Mouse (Mus musculus) midbrain, embryonic 11.5 days (tissue): ENCODE measurements around the gene CN725425. TPM values are rescaled to one million over a fixed set of nuclear protein-coding genes. Genes with fewer than 3 reads are reported as not detected.

Experiments
- ATAC-seq: fragments of 200-750 bp; cut with Nextera tagmentation; 2 replicates; pipeline ENCODE4 v1.8.0; 2017; ENCODE audit warnings: moderate TSS enrichment, moderate library complexity; ENCODE audit not compliant: low FRiP score
- DNase-seq: peaks from one replicate; pipeline ENCODE4 v3.0.0; 2015; ENCODE audit warnings: low spot score; ENCODE audit errors: missing footprints
- H3K27ac ChIP-seq: fragments of 300-500 bp; sonication (generic); 2 replicates; pipeline ENCODE4 v1.5.1; 2014; ENCODE audit warnings: low read depth, low read length
- H3K27me3 ChIP-seq: fragments of 300-500 bp; sonication (generic); 2 replicates; pipeline ENCODE4 v1.6.1; 2014; ENCODE audit warnings: mild to moderate bottlenecking, low read length, moderate library complexity, mixed read lengths; ENCODE audit not compliant: control insufficient read depth, insufficient read depth
- H3K36me3 ChIP-seq: fragments of 300-500 bp; sonication (generic); 2 replicates; pipeline ENCODE4 v1.6.1; 2014; ENCODE audit warnings: mild to moderate bottlenecking, low read length, moderate library complexity, mixed read lengths; ENCODE audit not compliant: control insufficient read depth, insufficient read depth
- H3K4me1 ChIP-seq: fragments of 300-500 bp; sonication (generic); 2 replicates; pipeline ENCODE4 v1.6.1; 2014; ENCODE audit warnings: low read length; ENCODE audit not compliant: control insufficient read depth, insufficient read depth
- H3K4me2 ChIP-seq: fragments of 300-500 bp; sonication (generic); 2 replicates; pipeline ENCODE4 v1.6.1; 2014; ENCODE audit warnings: mild to moderate bottlenecking, moderate library complexity
- H3K4me3 ChIP-seq: fragments of 300-500 bp; sonication (generic); 2 replicates; pipeline ENCODE4 v1.5.1; 2014; ENCODE audit warnings: low read depth, low read length
- H3K9ac ChIP-seq: fragments of 300-500 bp; sonication (generic); 2 replicates; pipeline ENCODE4 v1.6.1; 2014; ENCODE audit warnings: low read length
- H3K9me3 ChIP-seq: fragments of 300-500 bp; sonication (generic); 2 replicates; pipeline ENCODE4 v1.6.1; 2016; ENCODE audit warnings: low read length; ENCODE audit not compliant: control insufficient read depth
- WGBS: fragments of 180-500 bp; shearing (Covaris S2); extraction: QIAGEN DNeasy Blood & Tissue Kit; methylation state at CpG from one replicate; pipeline ENCODE4 v1.1.7; 2014; 5-methylcytosine and 5-hydroxymethylcytosine counted together
- polyA plus RNA-seq: library from polyadenylated mRNA; unstranded; fragments of >200 nt; fragmentation: Nextera tagmentation; extraction: Ambion mirVana; gene quantifications from 2 replicates; pipeline ENCODE4 v1.2.1, GENCODE M21; 2014

The CN725425 gene
- polyA plus RNA-seq, result not detected in 2 replicates

GRCm38 (mm10) chr15:91199256-91199905, at the start of gene CN725425:
TSS of gene CN725425 (plus strand) at chr15:91199494.
- Histone ChIP-seq H3K4me1 (no peaks in the 10 kb centered on the region), H3K27me3 (no peaks in the 10 kb centered on the region), H3K9ac (no peak within 1 kb of the TSS), H3K36me3 (no peaks in the 10 kb centered on the region), H3K4me2 (no peak within 1 kb of the TSS), H3K9me3 (no peaks in the 10 kb centered on the region), H3K4me3 (no peak within 1 kb of the TSS), H3K27ac (no peak within 1 kb of the TSS)
- no peak for ATAC-seq
- no peak for DNase-seq
- WGBS, result 94% methylated on average over 30 of the region's 30 CpGs

GRCm38 (mm10) chr15:91152592-91152991, 46.7 kb upstream of the CN725425 start:
- Histone ChIP-seq H3K9ac (no peak overlapping the region), H3K4me3 (no peak overlapping the region), H3K4me1 (no peaks in the 10 kb centered on the region), H3K27me3 (no peaks in the 10 kb centered on the region), H3K9me3 (peaks cover 7% of the 10 kb centered on the region; the same call in 1 of the 2 replicates), H3K27ac (no peak overlapping the region), H3K36me3 (peaks cover 31% of the 10 kb centered on the region), H3K4me2 (no peak overlapping the region)
- 81% methylated on average over 1 of the region's 1 CpGs for WGBS
- DNase-seq (peak; percentile 81), ATAC-seq (no peak)

- Histone ChIP-seq H3K4me3 (no peak overlapping the region), H3K27ac (no peak overlapping the region), H3K9ac (no peak overlapping the region), H3K4me1 (no peaks in the 10 kb centered on the region), H3K4me2 (no peak overlapping the region), H3K9me3 (peaks cover 7% of the 10 kb centered on the region; the same call in 1 of the 2 replicates), H3K36me3 (peaks cover 26% of the 10 kb centered on the region), H3K27me3 (no peaks in the 10 kb centered on the region)
- 83% methylated on average over 3 of the region's 3 CpGs for WGBS
- DNase-seq (peak; percentile 68), ATAC-seq (no peak)
Observed at GRCm38 (mm10) chr15:91153311-91153710, 46.0 kb upstream of the CN725425 start.

- no peaks in the 10 kb centered on the region for H3K4me1 ChIP-seq
- ATAC-seq (no peak), DNase-seq (no peak)
- no peak overlapping the region for H3K4me2 ChIP-seq
- no peak overlapping the region for H3K4me3 ChIP-seq
- peaks cover 11% of the 10 kb centered on the region; the same call in 1 of the 2 replicates for H3K36me3 ChIP-seq
- no peak overlapping the region for H3K27ac ChIP-seq
- no peak overlapping the region for H3K9ac ChIP-seq
- WGBS, result 89% methylated on average over 5 of the region's 5 CpGs
- no peaks in the 10 kb centered on the region for H3K27me3 ChIP-seq
- H3K9me3 ChIP-seq, result peaks cover under 1% of the 10 kb centered on the region; the same call in 1 of the 2 replicates
Observed at GRCm38 (mm10) chr15:91161153-91161552, 38.1 kb upstream of the CN725425 start.

- no peak for ATAC-seq
- no peak overlapping the region for H3K4me3 ChIP-seq
- no peak overlapping the region for H3K27ac ChIP-seq
Observed at GRCm38 (mm10) chr15:91163454-91163853, 35.8 kb upstream of the CN725425 start.

GRCm38 (mm10) chr15:91165021-91165420, 34.3 kb upstream of the CN725425 start:
- WGBS, result 3% methylated on average over 5 of the region's 5 CpGs
- ATAC-seq, result peak; percentile 65
- H3K4me2 ChIP-seq, result no peak overlapping the region
- H3K9ac ChIP-seq, result no peak overlapping the region; the same call in 1 of the 2 replicates
- no peaks in the 10 kb centered on the region for H3K9me3 ChIP-seq
- DNase-seq, result no peak
- 0 out of 2 replicates have a peak, but pooled peaks cover 4% of the 10 kb centered on the region for H3K36me3 ChIP-seq
- H3K4me1 ChIP-seq, result no peaks in the 10 kb centered on the region
- no peak overlapping the region for H3K27ac ChIP-seq
- no peaks in the 10 kb centered on the region for H3K27me3 ChIP-seq
- H3K4me3 ChIP-seq, result no peak overlapping the region

More at GRCm38 (mm10) chr15:91163454-91163853, 35.8 kb upstream of the CN725425 start:
- no peak overlapping the region for H3K9ac ChIP-seq
- 0 out of 2 replicates have a peak, but pooled peaks cover 6% of the 10 kb centered on the region for H3K36me3 ChIP-seq
- DNase-seq, result no peak
- H3K27me3 ChIP-seq, result no peaks in the 10 kb centered on the region
- H3K4me1 ChIP-seq, result no peaks in the 10 kb centered on the region
- no peak overlapping the region for H3K4me2 ChIP-seq
- H3K9me3 ChIP-seq, result no peaks in the 10 kb centered on the region
- 84% methylated on average over 2 of the region's 2 CpGs for WGBS

- H3K4me2 ChIP-seq, result no peak overlapping the region
- ATAC-seq (no peak), DNase-seq (peak; percentile 45)
- WGBS, result 92% methylated on average over 13 of the region's 13 CpGs
- no peak overlapping the region for H3K4me3 ChIP-seq
- no peak overlapping the region for H3K9ac ChIP-seq
- no peaks in the 10 kb centered on the region for H3K4me1 ChIP-seq
- no peaks in the 10 kb centered on the region for H3K9me3 ChIP-seq
- H3K27ac ChIP-seq, result no peak overlapping the region
- no peaks in the 10 kb centered on the region for H3K27me3 ChIP-seq
- 0 out of 2 replicates have a peak, but pooled peaks cover 3% of the 10 kb centered on the region for H3K36me3 ChIP-seq
Observed at GRCm38 (mm10) chr15:91167850-91168562, 31.3 kb upstream of the CN725425 start.

- peaks cover 6% of the 10 kb centered on the region; the same call in 1 of the 2 replicates for H3K36me3 ChIP-seq
- H3K4me2 ChIP-seq, result no peak overlapping the region
- H3K9me3 ChIP-seq, result no peaks in the 10 kb centered on the region
- H3K4me3 ChIP-seq, result no peak overlapping the region
- ATAC-seq, result no peak
- DNase-seq, result peak; percentile 69
- H3K9ac ChIP-seq, result no peak overlapping the region
- WGBS, result 82% methylated on average over 9 of the region's 9 CpGs
- no peaks in the 10 kb centered on the region for H3K27me3 ChIP-seq
- no peak overlapping the region for H3K27ac ChIP-seq
- no peaks in the 10 kb centered on the region for H3K4me1 ChIP-seq
Observed at GRCm38 (mm10) chr15:91170602-91171328, 28.5 kb upstream of the CN725425 start.
